Mouse (Mus musculus) MEL (cell line): ENCODE data around the gene Gria4. TPM values are rescaled to one million over a fixed set of nuclear protein-coding genes. Genes with fewer than 3 reads are reported as not detected.

Experiments
- DNase-seq: peaks from one replicate; pipeline ENCODE4 v3.0.0; 2011; ENCODE audit warnings: low read depth, low spot score
- H3K27ac ChIP-seq: 2 replicates; pipeline ENCODE4 v1.5.1; 2012; ENCODE audit warnings: low read depth, mild to moderate bottlenecking, control low read depth, low read length, moderate library complexity; ENCODE audit not compliant: control insufficient read depth
- H3K27me3 ChIP-seq, 2 experiments: fragments of 150-350 bp in 1 of 2; sonication (generic) in 1 of 2; 2 replicates each; pipeline ENCODE4 v1.6.1; 2012; ENCODE audit warnings: low read length in 2 of 2, mild to moderate bottlenecking in 2 of 2, improper control_type of control experiment in 1 of 2, moderate library complexity in 1 of 2; ENCODE audit not compliant: insufficient read depth in 2 of 2, control insufficient read depth in 1 of 2
- H3K36me3 ChIP-seq, 2 experiments: 2 replicates each; pipeline ENCODE4 v1.6.1; 2012 to 2014; ENCODE audit warnings: low read length in 2 of 2, improper control_type of control experiment in 1 of 2, inconsistent platforms in 1 of 2, mild to moderate bottlenecking in 1 of 2; ENCODE audit not compliant: insufficient read depth in 2 of 2, control insufficient read depth in 1 of 2
- H3K4me1 ChIP-seq, 2 experiments: fragments of 150-350 bp in 1 of 2; sonication (generic) in 1 of 2; 2 replicates each; pipeline ENCODE4 v1.6.1; 2012; ENCODE audit warnings: low read length in 2 of 2, improper control_type of control experiment in 1 of 2, mild to moderate bottlenecking in 1 of 2; ENCODE audit not compliant: insufficient read depth in 2 of 2, control insufficient read depth in 1 of 2
- H3K4me3 ChIP-seq, 2 experiments: fragments of 150-350 bp in 1 of 2; sonication (generic) in 1 of 2; 2 replicates each; pipeline ENCODE4 v1.5.1; 2012; ENCODE audit warnings: low read depth in 2 of 2, low read length in 2 of 2, mild to moderate bottlenecking in 2 of 2, moderate library complexity in 2 of 2, control low read depth in 1 of 2, improper control_type of control experiment in 1 of 2; ENCODE audit not compliant: control insufficient read depth in 1 of 2, insufficient read depth in 1 of 2
- H3K79me2 ChIP-seq: 2 replicates; pipeline ENCODE4 v1.6.1; 2012; ENCODE audit warnings: mild to moderate bottlenecking, low read length, moderate library complexity; ENCODE audit not compliant: control insufficient read depth, poor library complexity, insufficient read depth
- H3K9ac ChIP-seq: 2 replicates; pipeline ENCODE4 v1.6.1; 2012; ENCODE audit warnings: low read depth, mild to moderate bottlenecking, control low read depth, low read length, moderate library complexity; ENCODE audit not compliant: control insufficient read depth, poor library complexity, severe bottlenecking
- H3K9me3 ChIP-seq: fragments of 150-350 bp; sonication (generic); replicated peaks from 2 replicates; pipeline ENCODE4 v1.6.1; 2012; ENCODE audit warnings: mild to moderate bottlenecking, low read length, improper control_type of control experiment, moderate library complexity; ENCODE audit not compliant: insufficient read depth
- CHD2 ChIP-seq: IDR thresholded peaks from 2 replicates; pipeline ENCODE4 v1.6.1; 2011; ENCODE audit warnings: low read length, improper control_type of control experiment
- EP300 ChIP-seq, 2 experiments: IDR thresholded peaks; 2 replicates each; pipeline ENCODE4 v1.6.1; 2011; ENCODE audit warnings: improper control_type of control experiment in 2 of 2, low read length in 2 of 2, low read depth in 1 of 2, mild to moderate bottlenecking in 1 of 2
- GABPA ChIP-seq: IDR thresholded peaks from 2 replicates; pipeline ENCODE4 v1.6.1; 2012; ENCODE audit warnings: low read depth, mild to moderate bottlenecking, inconsistent platforms, low read length, improper control_type of control experiment, moderate library complexity
- GATA1 ChIP-seq: IDR thresholded peaks from 2 replicates; pipeline ENCODE4 v1.6.1; 2011; ENCODE audit warnings: low read depth, low read length, improper control_type of control experiment
- HCFC1 ChIP-seq: IDR thresholded peaks from 2 replicates; pipeline ENCODE4 v1.6.1; 2012; ENCODE audit warnings: low read depth, mild to moderate bottlenecking, inconsistent platforms, low read length, improper control_type of control experiment, moderate library complexity
- JUND ChIP-seq: IDR thresholded peaks from 2 replicates; pipeline ENCODE4 v1.6.1; 2011; ENCODE audit warnings: low read depth, mild to moderate bottlenecking, improper control_type of control experiment, low read length
- MAFK ChIP-seq: IDR thresholded peaks from 2 replicates; pipeline ENCODE4 v1.6.1; 2011; ENCODE audit warnings: low read depth, mild to moderate bottlenecking, low read length, improper control_type of control experiment, borderline replicate concordance
- MAX ChIP-seq: IDR thresholded peaks from 2 replicates; pipeline ENCODE4 v1.6.1; 2011; ENCODE audit warnings: low read length, improper control_type of control experiment
- MAZ ChIP-seq: IDR thresholded peaks from 2 replicates; pipeline ENCODE4 v1.6.1; 2012; ENCODE audit warnings: low read depth, mild to moderate bottlenecking, inconsistent platforms, low read length, improper control_type of control experiment
- MXI1 ChIP-seq: IDR thresholded peaks from 2 replicates; pipeline ENCODE4 v1.6.1; 2011; ENCODE audit warnings: mild to moderate bottlenecking, low read depth, low read length, improper control_type of control experiment
- MYB ChIP-seq: IDR thresholded peaks from 2 replicates; pipeline ENCODE4 v1.6.1; 2011; ENCODE audit warnings: mild to moderate bottlenecking, low read depth, low read length, improper control_type of control experiment
- MYC ChIP-seq: IDR thresholded peaks from 2 replicates; pipeline ENCODE4 v1.6.1; 2011; ENCODE audit warnings: low read depth, mild to moderate bottlenecking, low read length, improper control_type of control experiment, moderate library complexity
- NRF1 ChIP-seq: IDR thresholded peaks from 2 replicates; pipeline ENCODE4 v1.6.1; 2014; ENCODE audit warnings: low read depth, mild to moderate bottlenecking, inconsistent platforms, low read length, improper control_type of control experiment, moderate library complexity; ENCODE audit not compliant: poor library complexity, insufficient read depth, severe bottlenecking
- SIN3A ChIP-seq: IDR thresholded peaks from 2 replicates; pipeline ENCODE4 v1.6.1; 2012; ENCODE audit warnings: low read length, improper control_type of control experiment, inconsistent platforms
- TBP ChIP-seq: IDR thresholded peaks from 2 replicates; pipeline ENCODE4 v1.8.0; 2011; ENCODE audit warnings: low read depth, low read length, improper control_type of control experiment
- TCF12 ChIP-seq: IDR thresholded peaks from 2 replicates; pipeline ENCODE4 v1.6.1; 2014; ENCODE audit warnings: low read depth, mild to moderate bottlenecking, inconsistent platforms, low read length, improper control_type of control experiment, moderate library complexity
- USF2 ChIP-seq, 2 experiments: IDR thresholded peaks; 2 replicates each; pipeline ENCODE4 v1.6.1; 2011 to 2012; ENCODE audit warnings: improper control_type of control experiment in 2 of 2, low read length in 2 of 2, borderline replicate concordance in 1 of 2, inconsistent platforms in 1 of 2, low read depth in 1 of 2, mild to moderate bottlenecking in 1 of 2; ENCODE audit not compliant: insufficient read depth in 1 of 2
- ZC3H11A ChIP-seq: IDR thresholded peaks from 2 replicates; pipeline ENCODE4 v1.6.1; 2012; ENCODE audit warnings: low read depth, mild to moderate bottlenecking, inconsistent platforms, low read length, improper control_type of control experiment
- ZNF384 ChIP-seq: IDR thresholded peaks from 2 replicates; pipeline ENCODE4 v1.6.1; 2012; ENCODE audit warnings: low read depth, mild to moderate bottlenecking, inconsistent platforms, low read length, improper control_type of control experiment
- polyA plus RNA-seq, 2 experiments: library from polyadenylated mRNA; stranded (reverse) in 1 of 2; unstranded in 1 of 2; fragments of >175 nt in 1 of 2; fragments of >200 nt in 1 of 2; gene quantifications; 2 replicates each; pipeline versions ENCODE4 v1.2.1 to v1.2.4; 2012; ENCODE audit warnings: low replicate concordance in 2 of 2, low read depth in 1 of 2; ENCODE audit not compliant: insufficient read length in 2 of 2, insufficient read depth in 1 of 2, missing spikeins in 1 of 2
- total RNA-seq: library from RNA; depleted of rRNA; stranded (reverse); fragments of 300-350 nt; gene quantifications from 2 replicates; pipeline ENCODE4 v1.2.3, GENCODE M21; 2012

Gene Gria4
- total and polyA plus RNA-seq, 3 experiments, result not detected

GRCm38 (mm10) chr9:4605354-4605753 is 190.7 kb downstream of the Gria4 start:
- no peak for DNase-seq
- Histone ChIP-seq H3K4me1 (no peaks in the 10 kb centered on the region), H3K9me3 (no peaks in the 10 kb centered on the region), H3K79me2 (no peaks in the 10 kb centered on the region), H3K27ac (no peak overlapping the region), H3K9ac (no peak overlapping the region)
- TF ChIP-seq TBP, result no peak
- TF ChIP-seq JUND, result no peak
- no peak for TF ChIP-seq USF2 (IDR thresholded peaks at IDR 0.05; ENCODE audit: borderline replicate concordance in 1 of 2, insufficient read depth in 1 of 2, low read depth in 1 of 2, low read length in 2 of 2)
- TF ChIP-seq GABPA, result no peak
- TF ChIP-seq SIN3A, result no peak
- no peak for TF ChIP-seq EP300 (IDR thresholded peaks at IDR 0.05; ENCODE audit: low read depth in 1 of 2, low read length in 2 of 2)
- no peak for TF ChIP-seq GATA1
- TF ChIP-seq MYC, result no peak
- TF ChIP-seq, all 39 proteins: peak for 0
- Histone ChIP-seq H3K4me3 (no peak overlapping the region), H3K27me3 (no peaks in the 10 kb centered on the region), H3K36me3 (no peaks in the 10 kb centered on the region)

GRCm38 (mm10) chr9:4604236-4604635 is 191.8 kb downstream of the Gria4 start:
- Histone ChIP-seq H3K9ac (no peak overlapping the region), H3K9me3 (no peaks in the 10 kb centered on the region), H3K4me1 (no peaks in the 10 kb centered on the region), H3K36me3 (no peaks in the 10 kb centered on the region), H3K79me2 (no peaks in the 10 kb centered on the region), H3K4me3 (no peak overlapping the region), H3K27me3 (no peaks in the 10 kb centered on the region), H3K27ac (no peak overlapping the region)
- TF ChIP-seq MAZ, result no peak
- no peak for TF ChIP-seq MXI1
- TF ChIP-seq MYB, result no peak
- no peak for TF ChIP-seq ZC3H11A
- TF ChIP-seq CHD2, result no peak
- TF ChIP-seq ZNF384, result no peak
- TF ChIP-seq NRF1, result no peak
- no peak for TF ChIP-seq MAFK
- TF ChIP-seq MAX, result no peak
- TF ChIP-seq HCFC1, result no peak
- TF ChIP-seq TCF12, result no peak
- no peak for DNase-seq
